Mouse (Mus musculus): ENCODE measurements around the gene Gse1. TPM values are rescaled to one million over a fixed set of nuclear protein-coding genes. Genes with fewer than 3 reads are reported as not detected.
A peak's percentile ranks its signal among the peaks of the same experiment; 100 is the strongest.
"Not testable (repeated sequence)": the region's sequence is repeated elsewhere in the genome, so short reads cannot be mapped to it uniquely, and the experiment has no call there.

Gse1 gene
- total RNA-seq, 1 experiment from 2014 or later = 16.6 TPM

GRCm38 (mm10) chr8:120338678-120339077 lies 110.4 kb downstream of the Gse1 start:
- no peak for ATAC-seq (replicated peaks in 1 of 2; ENCODE audit: insufficient read depth in 1 of 2, low FRiP score in 2 of 2, low TSS enrichment in 1 of 2, low read depth in 1 of 2, poor library complexity in 2 of 2, severe bottlenecking in 2 of 2)

GRCm38 (mm10) chr8:120339743-120340142 lies 111.5 kb downstream of the Gse1 start:
- ATAC-seq (replicated peaks in 1 of 2; ENCODE audit: insufficient read depth in 1 of 2, low FRiP score in 2 of 2, low TSS enrichment in 1 of 2, low read depth in 1 of 2, poor library complexity in 2 of 2, severe bottlenecking in 2 of 2) = no peak

GRCm38 (mm10) chr8:120341124-120341523 lies 112.9 kb downstream of the Gse1 start:
- no peak for ATAC-seq (replicated peaks in 1 of 2; ENCODE audit: insufficient read depth in 1 of 2, low FRiP score in 2 of 2, low TSS enrichment in 1 of 2, low read depth in 1 of 2, poor library complexity in 2 of 2, severe bottlenecking in 2 of 2)

GRCm38 (mm10) chr8:120342847-120343548 lies 114.7 kb downstream of the Gse1 start:
- ATAC-seq (replicated peaks in 1 of 2; ENCODE audit: insufficient read depth in 1 of 2, low FRiP score in 2 of 2, low TSS enrichment in 1 of 2, low read depth in 1 of 2, poor library complexity in 2 of 2, severe bottlenecking in 2 of 2) = no peak

DNA sequence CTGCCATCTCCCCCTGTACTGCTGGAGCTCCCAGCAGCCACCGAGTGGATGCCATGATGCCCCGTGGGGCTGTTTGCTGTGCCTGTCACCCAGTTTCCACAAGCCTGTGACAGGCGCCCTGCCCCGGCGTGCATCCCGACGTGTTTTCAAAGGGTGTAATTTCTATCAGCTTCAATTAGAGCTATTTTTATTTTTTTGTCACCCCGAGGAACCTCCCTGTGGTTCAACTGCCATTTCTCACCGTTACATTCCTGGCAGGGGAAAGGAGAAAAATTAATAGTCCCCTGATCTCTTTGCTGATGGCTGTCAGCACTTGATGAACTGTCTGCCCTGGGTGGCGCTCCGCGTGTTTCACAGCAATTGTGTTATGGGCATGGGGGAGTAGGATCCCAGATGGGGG lies 115.3 kb downstream of the Gse1 start:
- peak; percentile 16 to 42; a peak in 2 of 4 replicates for ATAC-seq (replicated peaks in 1 of 2; ENCODE audit: insufficient read depth in 1 of 2, low FRiP score in 2 of 2, low TSS enrichment in 1 of 2, low read depth in 1 of 2, poor library complexity in 2 of 2, severe bottlenecking in 2 of 2)

GRCm38 (mm10) chr8:120344166-120344565 lies 115.9 kb downstream of the Gse1 start:
- ATAC-seq (replicated peaks in 1 of 2; ENCODE audit: insufficient read depth in 1 of 2, low FRiP score in 2 of 2, low TSS enrichment in 1 of 2, low read depth in 1 of 2, poor library complexity in 2 of 2, severe bottlenecking in 2 of 2) = peak in 1 of 2 experiments; percentile 24; a peak in 1 of 4 replicates

DNA sequence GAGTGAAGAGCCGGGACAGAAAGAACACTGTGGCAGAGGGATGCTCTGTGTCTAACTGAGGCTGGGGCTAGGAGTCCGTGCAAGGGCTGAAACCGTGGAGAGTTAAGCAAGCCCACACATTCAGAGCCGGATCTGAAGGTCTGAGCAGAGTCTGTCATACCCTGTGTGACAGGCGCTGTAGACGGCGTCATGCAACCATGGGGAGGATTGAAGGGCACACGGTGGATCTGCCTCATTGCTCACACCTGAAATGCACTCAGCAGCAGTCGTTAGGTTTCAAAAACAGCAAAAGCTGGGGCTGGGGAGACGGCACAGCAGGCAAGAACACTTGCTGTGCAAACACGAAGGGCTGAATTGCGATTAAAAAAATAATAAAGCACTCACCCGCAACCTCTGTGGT lies 116.3 kb downstream of the Gse1 start:
- no peak for ATAC-seq (replicated peaks in 1 of 2; ENCODE audit: insufficient read depth in 1 of 2, low FRiP score in 2 of 2, low TSS enrichment in 1 of 2, low read depth in 1 of 2, poor library complexity in 2 of 2, severe bottlenecking in 2 of 2)

DNA sequence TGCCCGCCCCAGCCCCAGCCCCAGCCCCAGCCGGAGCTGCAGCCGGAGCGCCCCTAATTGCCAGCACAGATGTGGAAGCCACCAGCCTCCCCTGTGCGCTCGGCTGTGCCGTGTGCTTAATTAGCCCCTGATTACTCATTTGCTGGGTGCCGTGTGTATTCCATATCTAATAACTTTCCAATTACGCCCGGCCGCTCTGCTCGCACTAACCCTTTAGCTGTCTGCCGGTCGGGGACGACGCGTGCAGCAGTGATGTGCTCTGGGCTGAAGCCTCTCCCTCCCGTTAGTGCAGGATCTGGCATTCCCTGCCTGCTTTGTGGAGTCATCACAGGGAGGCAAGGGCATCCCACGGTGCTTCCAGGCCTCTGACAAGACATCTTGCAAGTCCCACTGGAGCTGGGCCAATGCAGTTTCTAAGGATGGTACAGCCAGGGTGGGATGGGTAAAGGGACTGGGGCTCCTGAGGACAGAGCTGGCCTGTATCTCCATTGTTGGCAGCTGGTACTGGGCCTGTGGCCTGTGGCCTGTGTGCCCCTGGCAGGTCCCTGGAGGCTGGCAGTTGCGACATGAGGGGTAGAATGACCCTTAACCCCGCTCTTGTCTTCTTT lies 119.6 kb downstream of the Gse1 start:
- no peak for ATAC-seq (replicated peaks in 1 of 2; ENCODE audit: insufficient read depth in 1 of 2, low FRiP score in 2 of 2, low TSS enrichment in 1 of 2, low read depth in 1 of 2, poor library complexity in 2 of 2, severe bottlenecking in 2 of 2)

- ATAC-seq (replicated peaks in 1 of 2; ENCODE audit: insufficient read depth in 1 of 2, low FRiP score in 2 of 2, low TSS enrichment in 1 of 2, low read depth in 1 of 2, poor library complexity in 2 of 2, severe bottlenecking in 2 of 2) = no peak
These were observed 120.7 kb downstream of the Gse1 start for GRCm38 (mm10) chr8:120348922-120349321.

DNA sequence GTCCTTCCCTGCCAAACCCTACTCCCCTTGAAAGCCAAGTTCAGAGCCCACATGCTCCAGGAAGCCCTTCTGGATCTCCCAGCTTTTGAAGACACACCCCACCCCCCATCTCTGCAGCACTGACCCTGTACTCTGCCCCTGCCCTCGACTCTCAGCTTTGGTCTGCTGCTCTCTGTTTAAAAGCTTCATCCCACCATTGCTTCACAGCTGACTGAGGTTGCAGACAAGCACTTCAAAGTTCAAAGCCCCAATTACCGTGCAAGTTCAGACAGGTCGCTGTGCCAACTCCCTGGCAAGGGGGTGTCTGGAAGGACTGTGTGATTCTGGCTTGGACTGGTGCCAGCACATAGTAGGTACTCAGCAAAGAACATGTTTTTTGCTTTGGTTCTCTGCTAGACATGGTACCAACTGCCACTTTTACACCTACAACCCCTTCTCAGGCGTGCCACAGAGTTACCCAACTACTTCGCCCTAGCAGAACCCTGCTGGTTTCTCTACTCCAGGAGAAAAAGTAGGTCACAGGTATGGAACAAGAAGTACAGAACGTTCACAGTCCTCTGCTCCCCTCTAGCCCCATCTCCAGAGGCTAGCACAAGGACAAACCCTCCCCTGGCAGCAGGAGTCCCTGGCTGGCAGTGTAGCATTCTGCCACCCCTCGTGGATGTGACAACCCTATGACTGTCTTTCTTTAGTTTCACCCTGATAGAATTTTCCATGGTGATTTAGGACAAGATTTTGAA lies 123.2 kb downstream of the Gse1 start:
- no peak for ATAC-seq (replicated peaks in 1 of 2; ENCODE audit: insufficient read depth in 1 of 2, low FRiP score in 2 of 2, low TSS enrichment in 1 of 2, low read depth in 1 of 2, poor library complexity in 2 of 2, severe bottlenecking in 2 of 2)

DNA sequence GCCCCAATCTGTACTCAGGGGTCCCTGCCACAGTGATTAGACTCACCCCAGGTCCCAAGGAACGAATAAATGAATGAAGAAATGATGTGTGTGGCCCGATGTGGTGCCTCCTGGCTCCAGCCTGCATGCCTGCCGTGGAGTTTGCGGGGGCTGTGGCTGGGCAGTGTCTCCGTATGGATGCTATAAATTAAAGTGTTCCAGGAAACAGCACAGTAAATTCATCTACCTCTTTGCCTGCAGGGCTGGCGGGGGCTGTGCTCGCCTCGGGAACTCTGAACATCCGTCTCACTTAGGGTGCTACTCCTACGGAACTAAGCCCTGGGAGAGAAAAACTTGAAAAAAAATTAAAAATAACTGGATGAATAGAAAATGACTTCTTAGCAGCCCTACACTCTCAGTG lies 123.8 kb downstream of the Gse1 start:
- ATAC-seq (replicated peaks in 1 of 2; ENCODE audit: insufficient read depth in 1 of 2, low FRiP score in 2 of 2, low TSS enrichment in 1 of 2, low read depth in 1 of 2, poor library complexity in 2 of 2, severe bottlenecking in 2 of 2) = 0 out of 4 replicates have a peak, but pooled peaks of 1 of the 2 experiments have one; percentile 10

GRCm38 (mm10) chr8:120356067-120356466 lies 127.8 kb downstream of the Gse1 start:
- no peak for ATAC-seq (replicated peaks in 1 of 2; ENCODE audit: insufficient read depth in 1 of 2, low FRiP score in 2 of 2, low TSS enrichment in 1 of 2, low read depth in 1 of 2, poor library complexity in 2 of 2, severe bottlenecking in 2 of 2)

GRCm38 (mm10) chr8:120357504-120357903 lies 129.2 kb downstream of the Gse1 start:
- no peak for ATAC-seq (replicated peaks in 1 of 2; ENCODE audit: insufficient read depth in 1 of 2, low FRiP score in 2 of 2, low TSS enrichment in 1 of 2, low read depth in 1 of 2, poor library complexity in 2 of 2, severe bottlenecking in 2 of 2)

DNA sequence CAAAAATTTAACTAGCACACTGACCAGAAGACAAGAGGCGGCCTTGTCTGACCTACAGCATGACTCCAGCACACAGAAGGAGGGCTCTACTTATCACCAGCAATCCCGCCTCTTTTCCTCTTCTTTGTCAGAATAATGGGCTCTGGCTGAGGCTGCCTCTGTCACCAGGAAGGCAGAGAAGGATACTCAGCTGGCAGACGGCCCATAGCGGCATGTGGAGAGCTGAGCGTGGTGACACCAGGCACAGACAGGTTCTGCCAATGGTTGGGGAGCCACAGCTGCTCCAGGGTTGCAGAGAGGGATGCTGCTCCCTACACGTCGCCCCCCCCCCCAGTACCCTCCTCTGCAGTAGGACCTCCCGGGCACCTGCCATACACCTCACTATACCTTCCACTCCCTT lies 133.0 kb downstream of the Gse1 start:
- ATAC-seq (replicated peaks in 1 of 2; ENCODE audit: insufficient read depth in 1 of 2, low FRiP score in 2 of 2, low TSS enrichment in 1 of 2, low read depth in 1 of 2, poor library complexity in 2 of 2, severe bottlenecking in 2 of 2) = no peak

DNA sequence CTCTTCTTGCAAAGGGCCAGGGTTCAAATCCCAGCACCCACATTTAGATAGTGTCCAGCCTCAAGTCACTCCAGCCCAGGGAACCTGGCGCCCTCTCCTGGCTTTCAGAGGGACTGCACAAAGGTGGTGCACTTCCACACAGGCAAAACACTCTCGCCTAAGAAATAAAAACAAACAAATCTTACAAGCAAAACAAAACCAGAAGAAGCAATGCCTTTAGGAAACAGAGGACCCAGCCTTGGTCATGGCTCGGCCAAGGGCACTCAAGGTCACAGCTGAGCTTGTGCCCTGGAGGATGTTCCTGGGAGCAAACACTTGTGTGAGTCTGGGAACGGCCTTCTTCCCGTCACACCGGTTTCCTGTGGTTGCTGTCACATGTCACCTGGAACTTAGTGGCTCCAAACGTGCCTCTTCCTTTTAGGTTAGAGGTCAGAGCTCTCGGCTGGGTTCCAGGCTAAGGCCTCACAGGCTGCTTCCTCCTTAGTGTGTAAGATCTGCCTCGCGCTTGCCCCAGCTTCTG lies 135.4 kb downstream of the Gse1 start:
- ATAC-seq (replicated peaks in 1 of 2; ENCODE audit: insufficient read depth in 1 of 2, low FRiP score in 2 of 2, low TSS enrichment in 1 of 2, low read depth in 1 of 2, poor library complexity in 2 of 2, severe bottlenecking in 2 of 2) = peak; percentile 20 to 33

DNA sequence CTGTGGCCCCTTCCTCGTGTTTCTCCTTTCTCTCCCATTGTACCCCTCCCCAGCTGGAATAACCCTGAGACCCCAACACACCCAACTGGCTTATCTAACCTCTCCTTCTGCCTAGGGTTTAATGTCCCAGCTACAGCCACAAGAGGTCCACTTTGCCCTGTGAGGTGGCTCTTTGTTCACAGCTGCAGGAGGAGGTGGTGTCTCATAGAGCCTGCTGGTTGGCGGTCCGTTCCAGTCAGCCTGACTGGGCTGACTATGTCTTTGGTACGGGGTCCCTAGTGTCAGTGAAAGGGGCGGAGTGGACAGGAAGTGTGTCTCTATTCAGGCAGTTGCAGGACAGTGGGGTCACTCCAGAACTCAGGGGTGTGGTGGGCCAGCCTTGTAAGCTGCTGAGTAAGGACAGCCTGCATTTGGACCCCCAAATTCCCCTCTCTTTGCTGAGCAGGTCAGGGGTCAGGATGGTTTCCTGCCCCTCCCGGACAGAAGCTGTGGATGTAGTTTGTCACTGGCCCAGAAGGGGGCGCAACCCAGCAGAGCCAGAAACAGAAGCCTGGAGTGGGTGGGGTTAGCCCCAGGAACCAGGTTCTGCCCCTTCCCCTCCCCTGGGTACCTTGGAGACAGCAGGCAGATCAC lies 136.0 kb downstream of the Gse1 start:
- no peak for ATAC-seq (replicated peaks in 1 of 2; ENCODE audit: insufficient read depth in 1 of 2, low FRiP score in 2 of 2, low TSS enrichment in 1 of 2, low read depth in 1 of 2, poor library complexity in 2 of 2, severe bottlenecking in 2 of 2)

DNA sequence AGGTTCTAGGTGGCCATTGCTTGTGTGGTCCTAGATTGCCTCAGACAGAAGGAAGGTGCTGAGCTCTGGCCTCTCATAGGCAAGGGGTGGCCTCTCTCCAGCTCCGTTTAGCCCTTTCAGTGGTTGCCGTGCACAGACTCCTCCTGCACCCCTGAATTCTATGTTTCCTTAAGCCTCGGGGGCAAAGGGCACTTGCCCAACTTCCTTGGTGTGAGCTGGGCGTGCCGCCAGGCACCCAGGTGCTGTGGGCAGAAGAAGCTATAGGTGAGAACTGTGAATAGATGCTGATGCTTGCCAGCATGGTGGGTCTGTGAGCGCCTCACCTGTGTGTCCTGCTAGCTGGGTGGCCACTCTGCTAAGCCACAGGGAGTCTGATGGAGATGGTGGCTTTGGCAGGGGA lies 138.6 kb downstream of the Gse1 start:
- ATAC-seq (replicated peaks in 1 of 2; ENCODE audit: insufficient read depth in 1 of 2, low FRiP score in 2 of 2, low TSS enrichment in 1 of 2, low read depth in 1 of 2, poor library complexity in 2 of 2, severe bottlenecking in 2 of 2) = no peak

DNA sequence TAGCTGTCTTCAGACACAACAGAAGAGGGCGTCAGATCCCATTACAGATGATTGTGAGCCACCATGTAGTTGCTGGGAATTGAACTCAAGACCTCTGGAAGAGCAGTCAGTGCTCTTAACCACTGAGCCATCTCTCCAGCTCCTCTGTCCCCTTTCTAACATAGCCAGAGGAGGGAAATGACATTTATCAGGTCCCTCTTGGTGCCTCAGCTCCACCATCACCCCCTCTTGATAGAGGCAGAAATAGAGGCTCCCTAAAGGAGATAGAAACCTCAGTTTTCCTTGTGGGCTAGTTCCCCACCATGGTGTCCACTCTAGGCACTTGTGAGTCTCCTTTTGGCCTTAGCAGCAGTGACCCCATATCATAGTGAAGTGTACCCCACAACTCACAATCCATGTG lies 139.9 kb downstream of the Gse1 start:
- not testable (repeated sequence) for ATAC-seq (replicated peaks in 1 of 2; ENCODE audit: insufficient read depth in 1 of 2, low FRiP score in 2 of 2, low TSS enrichment in 1 of 2, low read depth in 1 of 2, poor library complexity in 2 of 2, severe bottlenecking in 2 of 2)

All from hematopoietic stem cell, adult 5-6 weeks (primary cell).